Mouse (Mus musculus) stomach, embryonic 16.5 days (tissue): ENCODE data around the gene Gm47955. TPM values are rescaled to one million over a fixed set of nuclear protein-coding genes. Genes with fewer than 3 reads are reported as not detected.
"Not testable (repeated sequence)": the region's sequence is repeated elsewhere in the genome, so short reads cannot be mapped to it uniquely, and the experiment has no call there.

Experiments used
- ATAC-seq: fragments of 200-750 bp; cut with Nextera tagmentation; 2 replicates; pipeline ENCODE4 v1.8.0; 2017; ENCODE audit warnings: moderate number of reproducible peaks, moderate TSS enrichment; ENCODE audit not compliant: insufficient read depth, low FRiP score
- H3K27ac ChIP-seq: fragments of 300-500 bp; sonication (generic); 2 replicates; pipeline ENCODE4 v1.5.1; 2014; ENCODE audit warnings: low read length
- H3K27me3 ChIP-seq: fragments of 300-500 bp; sonication (generic); 2 replicates; pipeline ENCODE4 v1.6.1; 2014; ENCODE audit warnings: low read length, control low read depth, mixed read lengths; ENCODE audit not compliant: control insufficient read depth, insufficient read depth
- H3K36me3 ChIP-seq: fragments of 300-500 bp; sonication (generic); 2 replicates; pipeline ENCODE4 v1.6.1; 2014; ENCODE audit warnings: low read length; ENCODE audit not compliant: control insufficient read depth, insufficient read depth
- H3K4me1 ChIP-seq: fragments of 300-500 bp; sonication (generic); 2 replicates; pipeline ENCODE4 v1.6.1; 2014; ENCODE audit warnings: low read length, control low read depth, mixed read lengths; ENCODE audit not compliant: control insufficient read depth, insufficient read depth
- H3K4me2 ChIP-seq: fragments of 300-500 bp; sonication (generic); 2 replicates; pipeline ENCODE4 v1.6.1; 2014; ENCODE audit warnings: low read depth, low read length, mixed read lengths
- H3K4me3 ChIP-seq: fragments of 300-500 bp; sonication (generic); replicated peaks from 2 replicates; pipeline ENCODE4 v1.5.1; 2014; ENCODE audit warnings: mild to moderate bottlenecking, low read length
- H3K9ac ChIP-seq: fragments of 300-500 bp; sonication (generic); 2 replicates; pipeline ENCODE4 v1.6.1; 2014; ENCODE audit warnings: low read length
- H3K9me3 ChIP-seq: fragments of 300-500 bp; sonication (generic); replicated peaks from 2 replicates; pipeline ENCODE4 v1.6.1; 2016; ENCODE audit warnings: low read length, control low read depth; ENCODE audit not compliant: control insufficient read depth
- WGBS: fragments of 180-500 bp; shearing (Covaris S2); extraction: QIAGEN DNeasy Blood & Tissue Kit; methylation state at CpG from one replicate; pipeline ENCODE4 v1.1.7; 2014; 5-methylcytosine and 5-hydroxymethylcytosine counted together
- polyA plus RNA-seq: library from polyadenylated mRNA; unstranded; fragments of >200 nt; fragmentation: Nextera tagmentation; extraction: Ambion mirVana; gene quantifications from 2 replicates; pipeline ENCODE4 v1.2.1, GENCODE M21; 2015

The Gm47955 gene
- not detected in 2 replicates for polyA plus RNA-seq

- Histone ChIP-seq H3K4me1 (no peaks in the 10 kb centered on the region), H3K9ac (no peak within 1 kb of the TSS), H3K4me3 (no peak within 1 kb of the TSS), H3K4me2 (no peak within 1 kb of the TSS), H3K27ac (no peak within 1 kb of the TSS), H3K36me3 (no peaks in the 10 kb centered on the region), H3K27me3 (no peaks in the 10 kb centered on the region), H3K9me3 (no peaks in the 10 kb centered on the region)
- no peak for ATAC-seq
- WGBS: 83% methylated on average over 11 of the region's 11 CpGs
Measured at GRCm38 (mm10) chr1:82959870-82960385, at the start of gene Gm47955. Gm47955 (plus strand) TSS chr1:82960286.

GRCm38 (mm10) chr1:82913025-82913424, 47.1 kb upstream of the Gm47955 start, which contains the start of gene A030005L19Rik:
A030005L19Rik (plus strand) TSS chr1:82913325.
- H3K27me3 ChIP-seq: no peaks in the 10 kb centered on the region
- 80% methylated on average over 3 of the region's 3 CpGs for WGBS
- no peak within 1 kb of the TSS for H3K27ac ChIP-seq
- H3K4me3 ChIP-seq: no peak within 1 kb of the TSS
- H3K9ac ChIP-seq: no peak within 1 kb of the TSS
- H3K9me3 ChIP-seq: no peaks in the 10 kb centered on the region
- no peaks in the 10 kb centered on the region for H3K4me1 ChIP-seq
- no peaks in the 10 kb centered on the region for H3K36me3 ChIP-seq
- ATAC-seq: no peak
- no peak within 1 kb of the TSS for H3K4me2 ChIP-seq

- H3K4me2 ChIP-seq, H3K9me3 ChIP-seq, ATAC-seq, H3K27me3 ChIP-seq, H3K36me3 ChIP-seq, H3K4me1 ChIP-seq, H3K9ac ChIP-seq, H3K27ac ChIP-seq, H3K4me3 ChIP-seq: not testable (repeated sequence)
- 89% methylated on average over 5 of the region's 5 CpGs for WGBS
Measured at GRCm38 (mm10) chr1:82913434-82913833, 46.7 kb upstream of the Gm47955 start.

GRCm38 (mm10) chr1:82924650-82925049, 35.4 kb upstream of the Gm47955 start, which contains the start of gene A030014E15Rik:
A030014E15Rik (plus strand) TSS chr1:82924917.
- no peaks in the 10 kb centered on the region for H3K9me3 ChIP-seq
- no peaks in the 10 kb centered on the region for H3K27me3 ChIP-seq
- no peaks in the 10 kb centered on the region for H3K4me1 ChIP-seq
- H3K4me3 ChIP-seq: no peak within 1 kb of the TSS
- no peaks in the 10 kb centered on the region for H3K36me3 ChIP-seq
- no peak within 1 kb of the TSS for H3K9ac ChIP-seq
- 76% methylated on average over 6 of the region's 6 CpGs for WGBS
- H3K4me2 ChIP-seq: no peak within 1 kb of the TSS
- ATAC-seq: no peak
- no peak within 1 kb of the TSS for H3K27ac ChIP-seq

- not testable (repeated sequence) for H3K4me3 ChIP-seq, H3K9ac ChIP-seq, H3K36me3 ChIP-seq, H3K27ac ChIP-seq, H3K9me3 ChIP-seq, H3K4me1 ChIP-seq, ATAC-seq, H3K27me3 ChIP-seq, H3K4me2 ChIP-seq
- 86% methylated on average over 2 of the region's 3 CpGs for WGBS
Measured at GRCm38 (mm10) chr1:82930558-82930957, 29.5 kb upstream of the Gm47955 start.

GRCm38 (mm10) chr1:82931326-82931725, 28.8 kb upstream of the Gm47955 start, which contains the start of gene Gm6217:
Gm6217 (minus strand) TSS chr1:82931399.
- H3K9me3 ChIP-seq, H3K4me2 ChIP-seq, H3K27ac ChIP-seq, H3K9ac ChIP-seq, H3K27me3 ChIP-seq, H3K4me3 ChIP-seq, ATAC-seq, H3K4me1 ChIP-seq, H3K36me3 ChIP-seq: not testable (repeated sequence)
- WGBS: no CpG with 5 or more reads among the region's 6 CpGs

GRCm38 (mm10) chr1:82938666-82939065, 21.4 kb upstream of the Gm47955 start:
- Histone ChIP-seq H3K9me3 (no peaks in the 10 kb centered on the region), H3K27me3 (no peaks in the 10 kb centered on the region), H3K36me3 (no peaks in the 10 kb centered on the region), H3K4me2 (no peak overlapping the region), H3K9ac (no peak overlapping the region), H3K4me3 (no peak overlapping the region), H3K27ac (no peak overlapping the region), H3K4me1 (no peaks in the 10 kb centered on the region)
- WGBS: 93% methylated on average over 5 of the region's 5 CpGs
- ATAC-seq: no peak

- not testable (repeated sequence) for H3K4me2 ChIP-seq, H3K27me3 ChIP-seq, H3K9me3 ChIP-seq, H3K4me1 ChIP-seq, H3K36me3 ChIP-seq, H3K27ac ChIP-seq, H3K4me3 ChIP-seq, H3K9ac ChIP-seq, ATAC-seq
- WGBS: 70% methylated on average over 2 of the region's 2 CpGs
Measured at GRCm38 (mm10) chr1:82942505-82942904, 17.6 kb upstream of the Gm47955 start.

- H3K4me1 ChIP-seq, H3K36me3 ChIP-seq, ATAC-seq, H3K27me3 ChIP-seq, H3K9me3 ChIP-seq, H3K9ac ChIP-seq, H3K4me3 ChIP-seq, H3K4me2 ChIP-seq, H3K27ac ChIP-seq: not testable (repeated sequence)
- no CpG with 5 or more reads among the region's 6 CpGs for WGBS
Measured at GRCm38 (mm10) chr1:82943295-82943694, 16.8 kb upstream of the Gm47955 start, which contains the start of gene A030003K21Rik. A030003K21Rik (minus strand) TSS chr1:82943388.
